32 mouse cellular contexts compared by ENCODE assay signal in the genomic region with DNA sequence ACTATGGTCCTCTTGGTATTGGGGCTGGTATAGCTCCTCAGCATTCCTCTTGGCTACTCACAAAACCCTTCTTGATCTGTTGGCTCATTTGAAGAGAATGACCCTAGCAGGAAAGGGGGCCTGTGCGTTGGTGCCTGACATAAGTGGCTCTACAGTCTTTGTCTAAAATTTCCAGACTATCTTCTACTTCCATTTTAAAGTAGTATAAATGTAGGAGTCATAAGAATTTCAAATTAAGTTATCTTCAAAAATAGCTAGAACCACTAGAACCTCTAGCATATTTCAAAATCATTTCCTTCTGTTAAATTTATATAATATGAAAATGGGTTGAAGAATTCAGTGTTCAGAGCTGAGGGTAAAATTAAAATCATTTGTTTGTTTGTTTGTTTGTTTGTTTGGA.
"Had no signal": no experiment of that assay in that cellular context is flagged by ENCODE, and none has a peak within 500 bp of the region (broad histone marks: within the 10 kb centered on the region; RNA-seq: fewer than 3 reads in every experiment).

No protein-coding gene starts in this region.

- H3K4me3 ChIP-seq: limb, embryonic 10.5 days; limb, embryonic 12.5 days; limb, embryonic 13.5 days; limb, embryonic 15.5 days; liver, embryonic 12.5 days; liver, embryonic 13.5 days; liver, embryonic 15.5 days; lung, embryonic 15.5 days; megakaryocyte, embryonic 14.5 days; midbrain, embryonic 10.5 days; midbrain, embryonic 12.5 days; midbrain, embryonic 13.5 days; midbrain, embryonic 15.5 days; myocyte; neural tube, embryonic 12.5 days had no signal

- H3K36me3 ChIP-seq: limb, embryonic 10.5 days; limb, embryonic 12.5 days; limb, embryonic 13.5 days; limb, embryonic 15.5 days; liver, embryonic 12.5 days; liver, embryonic 13.5 days; liver, embryonic 15.5 days; lung, embryonic 15.5 days; midbrain, embryonic 10.5 days; midbrain, embryonic 12.5 days; midbrain, embryonic 13.5 days; midbrain, embryonic 15.5 days; neural tube, embryonic 12.5 days had no signal

- DNase-seq: left cerebral cortex, postnatal 4 days; liver; liver, embryonic 13.5 days; liver, postnatal 0 days; lung, adult 18-20 months; lung, adult 2 months; lung, embryonic 14.5 days; lung, postnatal 10 days; lung, postnatal 14 days; lung, postnatal 36 days; lung, postnatal 4 days; midbrain, embryonic 14.5 days had no signal

- H3K9me3 ChIP-seq: limb, embryonic 10.5 days; limb, embryonic 12.5 days; limb, embryonic 13.5 days; limb, embryonic 15.5 days; liver, embryonic 12.5 days; liver, embryonic 13.5 days; liver, embryonic 15.5 days; lung, embryonic 15.5 days; megakaryocyte, embryonic 14.5 days; midbrain, embryonic 10.5 days; midbrain, embryonic 12.5 days; midbrain, embryonic 13.5 days; midbrain, embryonic 15.5 days; neural tube, embryonic 12.5 days had no signal

- H3K4me1 ChIP-seq: limb, embryonic 10.5 days; limb, embryonic 12.5 days; limb, embryonic 13.5 days; limb, embryonic 15.5 days; liver, embryonic 12.5 days; liver, embryonic 13.5 days; liver, embryonic 15.5 days; lung, embryonic 15.5 days; megakaryocyte, embryonic 14.5 days; midbrain, embryonic 10.5 days; midbrain, embryonic 12.5 days; midbrain, embryonic 13.5 days; midbrain, embryonic 15.5 days; neural tube, embryonic 12.5 days had no signal

- H3K27ac ChIP-seq: limb, embryonic 10.5 days; limb, embryonic 12.5 days; limb, embryonic 13.5 days; limb, embryonic 15.5 days; liver, embryonic 12.5 days; liver, embryonic 13.5 days; liver, embryonic 14.5 days; liver, embryonic 15.5 days; lung, embryonic 15.5 days; macrophage; midbrain, embryonic 10.5 days; midbrain, embryonic 12.5 days; midbrain, embryonic 13.5 days; midbrain, embryonic 15.5 days; neural tube, embryonic 12.5 days had no signal

- ATAC-seq: liver, embryonic 12.5 days; liver, postnatal 0 days; lung, postnatal 0 days; midbrain, embryonic 13.5 days; midbrain, embryonic 15.5 days; midbrain, embryonic 16.5 days had no signal

- H3K9ac ChIP-seq: limb, embryonic 12.5 days; limb, embryonic 13.5 days; limb, embryonic 15.5 days; liver, embryonic 12.5 days; liver, embryonic 13.5 days; liver, embryonic 14.5 days; liver, embryonic 15.5 days; liver, postnatal 0 days; lung, embryonic 14.5 days; lung, embryonic 15.5 days; midbrain, embryonic 12.5 days; midbrain, embryonic 13.5 days; midbrain, embryonic 15.5 days; neural tube, embryonic 12.5 days had no signal

- H3K4me2 ChIP-seq: limb, embryonic 12.5 days; limb, embryonic 13.5 days; limb, embryonic 15.5 days; liver, embryonic 11.5 days; liver, embryonic 12.5 days; liver, embryonic 13.5 days; liver, embryonic 15.5 days; lung, embryonic 14.5 days; lung, embryonic 15.5 days; midbrain, embryonic 11.5 days; midbrain, embryonic 12.5 days; midbrain, embryonic 13.5 days; midbrain, embryonic 15.5 days; neural tube, embryonic 12.5 days had no signal

- H3K27me3 ChIP-seq: limb, embryonic 12.5 days; limb, embryonic 13.5 days; limb, embryonic 15.5 days; liver, embryonic 12.5 days; liver, embryonic 13.5 days; liver, embryonic 15.5 days; lung, embryonic 15.5 days; megakaryocyte, embryonic 14.5 days; midbrain, embryonic 12.5 days; midbrain, embryonic 13.5 days; midbrain, embryonic 15.5 days; neural tube, embryonic 12.5 days had no signal
